Mouse (Mus musculus) ovary, postnatal 36 days (tissue): ENCODE measurements at regions not wholly inside any gene's neighbourhood (a gene's known extent, or its start where the extent isn't known, plus 50 kb on each side); places are given as distances from the start of the nearest gene placed in this dataset.

ENCODE experiments used
- DNase-seq: peaks from one replicate; pipeline ENCODE4 v3.0.0; 2022; ENCODE audit warnings: low spot score, mixed read lengths

DNA sequence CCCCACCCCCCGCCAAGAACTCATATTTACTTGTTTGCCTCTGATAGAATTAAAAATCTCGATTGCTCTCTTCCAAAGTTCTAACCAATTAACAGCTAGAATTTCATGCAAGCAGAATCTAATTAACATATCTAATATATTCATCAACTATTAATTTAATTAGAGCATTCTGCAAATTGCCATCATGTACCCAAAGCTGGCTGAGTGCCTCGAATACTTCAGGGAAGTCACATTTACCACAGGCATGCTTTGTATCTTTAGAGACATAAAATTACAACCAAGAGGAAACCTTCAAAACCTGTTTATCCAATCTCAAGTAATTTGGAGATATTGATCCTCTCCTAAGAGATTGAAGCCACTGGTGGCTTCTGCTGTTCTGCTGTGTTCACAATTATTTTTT lies 401.6 kb upstream of the Nmur2 start:
- DNase-seq = no peak

DNA sequence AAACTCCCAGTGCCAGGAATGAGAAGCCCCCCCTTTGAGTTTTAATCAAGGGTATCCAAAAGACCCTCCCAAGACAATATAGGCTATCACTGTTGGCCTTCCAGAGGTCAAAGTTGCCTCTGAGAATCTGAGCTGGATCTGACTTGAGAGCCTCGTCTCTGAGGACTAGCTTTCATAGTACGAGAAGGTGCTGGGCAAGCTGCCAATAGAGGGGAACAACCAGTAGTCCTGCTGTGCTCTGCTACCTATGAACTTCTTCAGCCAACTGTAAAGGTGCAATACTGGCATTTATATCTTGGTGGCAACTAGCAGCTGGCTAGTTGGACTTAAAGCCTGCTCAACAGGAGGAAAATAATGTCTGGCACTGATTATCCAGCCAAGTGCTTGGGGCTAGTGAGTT lies 400.3 kb upstream of the Nmur2 start:
- no peak for DNase-seq

DNA sequence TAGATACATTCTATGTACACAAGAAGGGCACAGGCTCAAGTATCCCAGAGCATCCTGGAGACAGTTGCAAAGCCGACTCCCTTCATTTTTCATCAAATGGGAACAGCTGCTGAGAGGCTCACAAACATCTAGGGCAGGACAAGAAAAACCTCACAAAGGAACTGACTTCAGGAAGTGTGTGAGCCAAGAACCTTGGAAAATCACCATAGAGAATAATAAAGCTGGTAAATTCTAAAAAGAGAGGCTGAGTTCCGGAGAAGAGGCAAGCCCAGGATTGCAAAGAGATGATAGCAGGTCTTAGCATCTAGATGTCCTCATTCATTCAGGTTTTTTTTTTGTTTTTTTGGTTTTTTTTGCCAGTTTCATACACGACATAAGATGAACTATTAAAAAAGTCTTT lies 390.3 kb upstream of the Nmur2 start:
- no peak for DNase-seq

DNA sequence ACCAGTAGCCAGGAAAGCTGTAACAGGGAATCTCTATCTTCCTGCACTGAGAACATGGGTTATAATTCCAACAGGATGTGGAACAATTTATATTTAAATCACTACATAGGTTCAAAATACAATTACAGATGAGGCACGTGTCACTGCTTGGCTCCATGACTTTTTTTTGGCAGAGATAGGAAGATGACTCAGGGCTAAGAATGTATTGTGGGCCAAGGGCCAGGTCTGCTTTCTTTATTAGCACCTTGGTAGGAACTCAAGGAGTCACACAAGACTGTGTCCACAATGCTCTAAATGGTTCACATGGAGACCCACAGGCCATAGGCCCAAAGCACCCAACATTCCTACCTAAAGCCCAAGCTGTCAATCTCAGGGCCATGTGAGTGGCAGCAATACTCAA lies 344.0 kb upstream of the Nmur2 start:
- DNase-seq = no peak

DNA sequence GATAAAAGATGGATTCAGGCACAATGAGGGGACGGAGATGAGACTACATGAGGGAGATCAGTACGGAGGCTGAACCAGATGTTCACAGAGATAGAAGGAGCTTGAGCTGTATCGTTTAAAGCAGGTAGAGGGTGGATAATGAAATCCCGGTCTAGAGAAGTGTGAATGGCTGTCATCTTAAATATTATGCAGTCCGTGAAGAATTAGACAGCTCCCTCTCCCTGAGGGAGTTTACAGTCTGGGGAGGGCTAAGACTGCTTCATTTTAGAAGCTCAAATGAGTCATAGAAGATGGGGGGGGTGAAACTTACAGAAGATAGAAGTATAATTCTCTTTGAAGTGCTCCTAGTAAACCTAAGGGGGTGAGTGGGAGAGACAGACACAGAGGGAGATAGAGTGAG lies 336.7 kb upstream of the Nmur2 start:
- no peak for DNase-seq

DNA sequence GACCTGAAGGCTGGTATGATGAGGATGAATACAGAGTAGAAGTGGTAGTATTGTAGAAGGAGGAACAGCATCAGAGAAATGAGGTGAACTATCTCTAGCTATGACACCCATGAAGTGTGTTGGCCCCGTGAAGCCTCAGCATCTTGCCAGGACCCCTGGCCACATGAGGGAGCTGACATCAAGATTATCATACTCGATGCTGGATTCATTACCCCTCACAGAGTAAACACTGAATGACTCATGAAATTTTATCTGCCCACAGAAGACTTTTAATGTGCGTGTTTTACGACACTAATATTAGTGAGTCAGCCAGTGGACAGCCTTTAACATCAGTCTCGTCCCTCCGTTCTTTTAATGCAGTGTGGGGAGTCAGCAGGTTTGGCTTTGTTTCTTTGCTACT lies 333.5 kb upstream of the Nmur2 start:
- no peak for DNase-seq

DNA sequence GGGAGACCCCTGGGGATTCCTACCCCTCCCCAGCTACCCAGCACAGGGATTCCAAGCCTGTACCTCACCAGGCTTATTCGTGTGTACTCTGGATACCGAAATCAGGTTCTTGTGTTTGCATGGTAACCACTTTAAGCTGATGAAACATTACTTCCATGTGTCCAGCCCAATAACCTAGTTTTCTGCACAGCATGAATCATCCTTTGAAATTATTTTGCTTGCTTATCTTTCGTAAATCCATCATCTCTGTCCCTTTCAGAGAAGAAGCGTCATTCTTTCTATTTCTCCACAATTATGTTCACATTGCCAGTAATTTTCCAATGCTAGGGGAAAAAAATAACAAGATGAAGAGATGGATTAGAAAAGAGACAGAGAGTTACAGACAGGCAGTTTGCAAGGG lies 332.8 kb upstream of the Nmur2 start:
- DNase-seq = no peak

DNA sequence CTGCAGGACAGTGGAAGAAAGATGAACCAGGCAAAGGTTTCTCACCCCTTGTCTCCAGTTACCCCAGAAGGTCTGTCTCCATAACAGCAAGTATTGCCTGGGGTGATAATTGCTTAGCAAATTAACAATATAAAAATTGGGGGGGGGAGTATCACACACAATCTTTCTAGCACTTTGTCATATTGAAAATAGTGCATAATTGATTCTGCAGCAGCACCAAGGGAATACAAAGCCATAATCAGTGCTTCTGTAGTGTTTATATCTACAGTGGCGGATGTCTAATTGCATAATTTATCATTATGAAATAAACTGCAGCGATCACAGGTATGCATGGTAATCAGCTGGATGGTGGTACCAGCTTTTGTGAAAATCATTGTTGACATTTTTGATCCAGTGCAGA lies 316.9 kb upstream of the Nmur2 start:
- no peak for DNase-seq

DNA sequence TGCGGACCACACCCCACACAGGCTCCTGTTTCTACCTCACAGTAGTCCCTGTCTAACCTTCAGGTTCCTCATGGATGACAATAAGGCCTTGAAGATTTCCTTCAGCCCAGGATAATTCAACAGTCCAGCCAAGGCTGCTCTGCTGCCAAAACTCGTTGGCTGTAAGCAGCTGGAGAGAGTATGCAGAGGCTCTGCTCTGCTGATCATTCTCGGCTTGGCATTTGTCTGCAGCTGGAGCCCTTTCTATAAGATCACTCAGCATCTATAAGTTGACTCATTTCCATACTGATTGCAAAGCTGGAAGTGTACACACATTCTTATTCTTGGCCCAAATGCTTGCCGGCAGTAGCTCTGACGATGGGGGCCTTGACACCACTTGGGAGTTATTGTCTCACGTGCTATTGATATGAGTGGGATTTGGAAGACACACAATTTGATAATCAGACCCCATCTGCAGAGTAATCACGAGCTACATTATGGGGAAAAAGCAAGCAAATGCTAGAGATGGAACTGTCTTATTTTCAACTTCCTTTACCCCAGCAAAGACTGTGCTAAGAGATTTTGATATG lies 311.1 kb upstream of the Nmur2 start:
- no peak for DNase-seq

DNA sequence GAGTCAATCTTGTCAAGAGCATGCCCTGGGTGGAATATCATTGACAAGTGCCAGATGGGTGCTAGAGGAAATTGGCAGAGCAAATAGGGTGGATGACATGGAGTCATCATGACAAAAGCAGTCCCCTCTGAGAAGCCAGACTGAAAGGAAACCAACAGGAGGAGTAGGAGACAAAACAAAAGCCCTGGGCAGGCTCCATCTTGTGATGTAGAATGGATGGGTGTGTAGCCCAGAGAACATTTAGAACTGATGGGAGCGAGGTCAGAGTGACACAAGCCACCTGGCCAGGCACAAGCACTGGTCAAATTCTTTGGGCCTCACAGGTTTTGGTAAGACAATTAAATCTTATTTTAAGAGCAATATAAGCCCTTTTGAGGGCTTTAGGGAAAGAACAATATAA lies 310.4 kb upstream of the Nmur2 start:
- DNase-seq = no peak

DNA sequence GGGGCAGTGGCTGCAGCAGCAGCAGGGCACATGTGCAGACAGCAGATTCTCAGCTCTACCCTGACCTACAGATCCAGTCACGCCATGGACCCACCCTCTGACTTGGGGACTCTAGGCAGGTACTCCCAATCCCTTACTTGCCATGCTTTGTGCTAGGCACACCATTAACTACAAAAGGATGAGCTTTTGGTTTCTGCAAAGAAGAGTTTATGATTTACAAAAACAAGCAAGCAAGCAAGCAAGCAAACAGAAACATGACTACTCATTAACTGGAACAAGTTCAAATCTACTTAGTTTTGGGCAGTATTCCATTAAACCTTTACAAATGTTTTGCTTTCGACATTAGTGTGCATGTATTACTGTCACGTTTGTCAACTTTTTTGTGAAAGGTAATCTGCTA lies 309.0 kb upstream of the Nmur2 start:
- no peak for DNase-seq

DNA sequence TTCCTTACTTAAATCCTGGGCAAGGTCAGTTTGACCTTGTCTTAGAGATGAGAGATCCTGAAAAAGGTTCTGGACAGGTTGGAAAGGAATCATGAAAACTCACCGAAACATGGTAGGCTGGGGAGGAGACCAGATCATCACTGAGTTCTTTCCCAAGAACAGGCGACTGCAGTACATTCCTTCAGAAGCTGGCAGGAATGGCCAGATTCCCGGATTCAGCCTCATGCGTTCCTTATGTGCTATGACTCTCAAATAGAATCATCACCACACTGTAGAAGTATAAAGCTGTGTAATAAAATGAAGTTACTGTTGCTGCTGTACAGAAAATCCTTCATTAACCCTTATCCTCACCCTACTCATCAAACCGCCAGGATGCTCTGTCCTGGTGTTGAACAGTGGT lies 307.6 kb upstream of the Nmur2 start:
- no peak for DNase-seq

DNA sequence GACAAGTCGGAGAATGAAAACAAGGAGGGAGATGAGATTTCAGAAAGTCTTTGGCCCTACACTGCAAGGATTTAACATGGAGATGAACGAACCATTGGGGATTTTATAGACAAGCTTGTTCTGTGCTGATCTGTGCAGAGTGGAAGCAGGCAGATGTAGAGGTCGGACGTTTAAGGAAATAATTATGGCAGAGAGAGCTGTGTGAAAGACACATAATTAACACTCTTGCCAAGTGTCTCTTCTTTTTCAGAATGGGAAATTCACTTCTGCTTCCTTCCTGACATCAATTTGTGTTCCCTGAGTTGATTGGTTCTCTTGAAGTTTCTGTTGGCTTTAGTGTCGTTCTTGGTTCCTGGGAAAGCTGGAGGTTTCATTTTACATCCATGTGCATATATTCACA lies 302.3 kb upstream of the Nmur2 start:
- no peak for DNase-seq

DNA sequence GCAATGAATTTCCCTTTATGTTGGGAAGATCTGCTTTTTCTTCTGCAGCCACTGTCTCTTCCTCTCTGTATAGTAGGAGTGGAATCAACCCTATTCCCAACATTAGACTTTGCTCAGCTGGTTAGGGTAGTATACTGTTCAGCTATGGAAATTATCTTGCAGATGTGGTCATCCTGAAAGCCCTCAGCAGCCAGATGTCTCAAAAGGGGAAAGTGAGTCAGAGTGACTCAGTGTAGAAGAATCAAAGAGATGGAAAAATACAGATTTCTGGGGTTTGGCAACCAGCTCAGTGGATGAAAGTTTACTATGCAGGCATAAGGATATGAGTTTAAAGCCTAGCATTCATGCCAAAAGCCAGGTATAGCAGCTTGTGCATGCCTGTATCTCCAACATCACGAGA lies 300.9 kb upstream of the Nmur2 start:
- no peak for DNase-seq

DNA sequence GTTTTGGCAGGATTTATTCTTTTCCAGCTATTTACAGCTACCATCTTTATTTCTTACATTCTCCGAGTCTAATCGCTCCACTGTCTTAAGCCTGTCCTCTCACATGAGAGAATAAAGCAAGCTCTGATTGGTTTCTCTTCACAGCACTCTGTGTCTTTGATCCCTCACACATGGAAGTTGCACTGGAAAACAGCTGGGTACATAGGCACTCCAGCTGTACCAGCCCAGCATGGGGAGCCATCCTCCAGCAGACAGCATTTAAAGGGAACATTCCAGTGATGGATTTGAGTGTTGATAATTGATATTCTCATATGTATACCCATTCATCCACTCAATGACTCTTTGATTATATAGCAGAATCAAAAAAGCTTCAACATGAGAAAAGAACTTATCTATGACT lies 300.2 kb upstream of the Nmur2 start:
- no peak for DNase-seq

DNA sequence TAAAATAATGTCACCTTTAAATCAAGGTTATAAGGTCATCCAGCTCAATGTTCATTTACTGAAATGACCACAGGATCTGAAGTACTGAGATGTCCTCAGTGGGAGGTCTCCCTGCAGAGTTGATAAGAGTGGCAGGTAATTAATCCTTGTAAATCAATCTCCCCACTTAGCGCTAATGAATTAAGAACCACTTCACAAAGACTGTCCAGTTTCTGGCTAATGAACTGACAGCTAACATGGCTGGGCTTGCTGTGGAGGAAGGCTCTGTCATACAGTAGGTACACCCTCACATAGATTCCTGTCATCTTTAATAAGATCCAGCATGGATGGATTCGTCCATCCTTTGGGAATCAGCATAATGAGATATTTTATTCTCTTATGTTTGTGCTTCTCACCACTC lies 297.7 kb upstream of the Nmur2 start:
- DNase-seq = no peak

DNA sequence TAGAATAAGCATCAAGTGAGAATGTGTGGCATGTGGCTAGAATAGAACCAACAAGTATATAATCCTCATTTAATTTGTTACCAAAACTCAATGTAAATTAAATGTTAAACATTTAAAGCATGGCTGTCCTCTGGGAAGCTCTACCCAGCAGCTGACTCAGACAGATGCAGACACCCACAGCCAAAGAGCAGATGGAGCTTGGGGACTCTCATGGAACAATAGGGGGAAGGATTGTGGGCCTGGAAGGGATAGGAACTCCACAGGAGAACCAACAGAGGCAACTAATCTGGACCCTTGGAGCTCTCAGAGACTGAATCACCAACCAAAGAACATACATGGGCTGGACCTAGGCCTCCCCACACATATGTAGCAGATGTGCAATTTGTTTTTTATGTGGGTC lies 295.1 kb upstream of the Nmur2 start:
- no peak for DNase-seq

DNA sequence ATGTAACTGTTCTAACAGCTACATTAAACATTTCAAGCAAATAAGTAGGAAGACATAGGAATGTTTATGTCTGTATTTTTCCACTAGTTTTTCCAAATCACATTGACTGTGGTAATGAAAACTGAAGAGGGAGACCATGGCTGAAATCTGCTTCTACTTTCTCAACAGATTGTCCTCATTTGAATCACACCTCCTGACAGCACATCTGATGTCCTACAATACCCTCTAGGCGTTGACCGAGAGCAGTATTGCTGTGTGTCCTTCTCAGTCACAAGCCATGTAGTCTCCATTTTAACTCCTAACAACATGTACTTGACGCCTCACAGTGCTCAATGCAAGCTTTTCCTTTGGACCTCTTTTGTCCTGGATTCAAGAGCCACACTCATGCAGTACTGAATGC lies 279.5 kb upstream of the Nmur2 start:
- no peak for DNase-seq

DNA sequence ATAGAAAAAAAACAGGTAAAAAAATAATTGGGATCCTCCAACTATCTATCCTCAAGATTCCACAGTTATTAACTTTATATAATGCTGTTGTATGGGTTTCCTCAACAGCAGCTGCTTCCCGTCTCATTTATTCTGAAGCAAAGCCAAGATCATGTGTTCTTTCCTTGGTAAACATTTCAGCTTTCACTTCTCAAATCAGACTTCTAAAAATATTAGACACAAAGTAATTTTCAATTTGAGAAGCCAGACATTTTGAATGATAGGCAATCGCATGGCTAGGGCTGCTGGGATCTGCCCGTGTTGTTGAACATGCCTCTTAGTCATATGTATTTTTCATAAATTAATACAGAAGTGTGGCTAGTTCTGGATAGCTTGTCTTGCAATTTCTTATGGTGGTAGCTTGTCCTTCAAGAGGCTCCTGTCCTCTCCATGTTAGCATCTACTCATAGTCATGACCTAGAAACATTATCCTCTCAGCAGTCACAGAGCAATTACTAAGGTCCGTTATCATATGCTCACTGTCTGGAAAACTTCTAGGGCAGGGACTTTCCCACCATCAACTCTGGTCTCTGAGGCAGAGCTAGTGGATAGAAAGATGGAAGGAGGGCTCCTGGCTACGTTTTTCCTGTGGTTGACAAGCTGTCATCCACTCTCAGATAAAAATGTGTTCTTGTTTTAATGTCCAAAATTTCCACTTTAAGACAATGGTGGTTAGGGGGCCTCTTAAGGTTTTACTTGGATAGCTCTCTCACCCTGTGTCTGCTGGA lies 274.6 kb upstream of the Nmur2 start:
- no peak for DNase-seq

DNA sequence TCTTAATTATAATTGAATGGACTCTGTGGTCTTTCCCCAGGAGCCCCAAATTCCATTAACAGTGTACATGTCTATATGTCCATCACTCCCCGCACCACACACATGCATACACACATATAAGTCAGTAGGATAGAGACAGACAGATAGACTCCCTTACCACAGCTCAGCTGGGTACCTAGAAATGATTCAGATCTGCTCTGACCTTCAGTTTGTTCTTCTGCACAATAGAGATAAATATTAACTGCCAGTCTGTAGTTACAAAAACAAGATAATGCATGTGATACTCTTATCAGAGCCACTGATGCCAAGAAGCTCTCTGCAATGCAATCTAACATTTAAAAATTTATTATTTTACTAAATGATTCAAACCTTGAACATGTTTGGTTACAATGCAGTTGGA lies 268.7 kb upstream of the Nmur2 start:
- no peak for DNase-seq

DNA sequence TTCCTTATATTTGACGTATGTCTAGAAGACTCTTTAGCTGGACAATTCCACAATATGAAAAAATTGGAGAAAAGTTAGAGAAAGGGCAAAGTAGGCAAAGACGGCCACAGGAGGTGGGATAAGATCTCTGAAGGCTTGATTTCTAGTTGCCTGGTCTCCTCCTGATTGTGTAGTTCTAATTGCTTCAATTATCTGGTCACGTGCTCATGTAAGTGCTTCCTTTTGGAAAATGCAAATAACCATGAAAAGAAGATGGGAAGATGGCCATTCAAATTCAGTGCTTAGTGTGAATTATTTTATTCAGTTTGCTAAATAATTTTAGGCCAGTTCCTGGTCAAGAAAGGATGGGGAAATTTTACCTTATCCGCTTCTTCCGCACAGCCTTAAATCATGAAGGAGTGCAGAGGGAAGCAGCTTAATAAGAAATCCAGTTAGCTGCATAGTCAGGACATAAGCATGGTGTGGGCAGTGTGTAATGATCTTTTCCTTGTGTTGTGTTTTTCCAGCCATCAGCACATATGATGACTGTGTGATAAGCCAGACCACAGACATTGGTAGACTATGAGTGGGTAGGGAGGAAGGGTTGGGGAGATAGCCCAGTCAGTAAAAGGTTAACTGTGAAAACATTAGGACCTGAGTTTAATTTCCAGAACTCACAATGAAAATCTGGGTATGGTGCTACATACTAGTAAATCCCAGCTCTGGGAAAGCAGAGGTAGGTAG lies 267.7 kb upstream of the Nmur2 start:
- DNase-seq = no peak

DNA sequence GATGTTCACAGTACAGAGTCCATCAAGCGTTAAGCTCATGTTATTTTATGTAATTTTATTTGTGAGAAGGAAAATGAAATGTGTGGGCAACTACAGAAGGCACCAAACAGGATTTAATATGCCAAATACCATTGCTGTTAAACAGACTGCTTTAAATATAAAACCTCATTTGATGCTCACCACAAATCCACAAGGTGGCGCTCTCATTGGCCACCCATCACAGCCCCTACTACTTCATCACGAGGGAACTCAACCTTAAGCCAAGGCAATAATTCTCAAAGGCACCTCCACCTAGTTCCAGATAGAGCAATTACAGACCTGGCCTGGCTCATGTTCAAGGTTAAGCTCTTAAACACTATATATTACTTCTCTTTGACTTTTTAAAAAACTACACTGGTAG lies 266.2 kb upstream of the Nmur2 start:
- DNase-seq = no peak

DNA sequence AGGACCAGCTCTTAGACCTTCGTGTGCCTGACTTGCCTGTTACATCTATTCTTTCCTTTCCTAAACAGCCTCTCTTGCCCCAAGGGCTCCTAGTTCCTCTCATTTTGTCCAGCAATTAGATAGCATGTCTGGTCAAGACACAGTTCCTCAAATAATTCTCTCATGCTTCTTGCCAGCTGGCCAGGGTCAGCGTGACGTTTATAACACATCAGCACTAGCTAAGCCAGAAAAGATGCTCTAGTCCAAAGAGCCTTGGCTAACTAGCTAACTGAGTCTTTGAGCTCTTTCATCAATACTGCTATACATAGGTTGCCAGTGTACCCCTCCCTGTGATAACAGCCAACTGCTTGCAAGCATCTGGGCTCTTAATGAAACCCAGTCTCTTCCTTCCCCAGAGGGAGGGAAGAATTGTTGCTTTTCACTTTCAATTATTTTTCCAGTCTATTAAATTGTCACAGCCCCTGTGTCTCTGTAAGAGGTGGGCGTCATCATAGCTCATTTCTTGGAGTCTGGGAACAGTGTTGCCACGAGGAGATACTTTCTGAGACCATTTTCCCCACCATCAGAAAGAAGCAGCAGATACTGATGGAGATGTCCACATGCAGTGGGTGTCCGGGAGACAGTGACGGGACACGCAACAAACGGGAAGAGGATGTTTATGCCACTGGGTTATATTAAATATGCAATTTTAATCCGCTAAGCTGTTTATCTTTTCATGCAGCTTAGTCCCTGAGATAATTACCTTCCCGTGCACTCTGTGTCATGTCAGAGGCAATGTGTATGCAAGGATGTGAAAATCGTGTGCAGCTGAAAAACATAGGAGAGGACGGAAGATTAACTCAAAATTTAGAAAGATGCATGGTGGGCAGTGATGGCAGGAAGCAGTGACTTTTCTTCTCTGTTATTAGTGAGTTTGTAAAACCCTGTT lies 250.1 kb upstream of the Nmur2 start:
- DNase-seq = no peak
